Mouse (Mus musculus): ENCODE results near the gene Adamts6. TPM values are rescaled to one million over a fixed set of nuclear protein-coding genes. Genes with fewer than 3 reads are reported as not detected.

Gene Adamts6
- polyA plus RNA-seq (2015; fragmentation: Nextera tagmentation; extraction: Ambion mirVana), result 1.6 and 2.1 TPM in 2 replicates

GRCm38 (mm10) chr13:104287366-104288225 is at the start of gene Adamts6:
Gene Adamts6, plus strand, starts transcription at chr13:104287835.
- peak within 1 kb of the TSS; percentile 89 for H3K27ac ChIP-seq
- H3K4me3 ChIP-seq (replicated peaks), result peak within 1 kb of the TSS; percentile 50
- H3K4me2 ChIP-seq, result peak within 1 kb of the TSS; percentile 60
- peaks cover 7% of the 10 kb centered on the region; the same call in 1 of the 2 replicates for H3K4me1 ChIP-seq
- no peaks in the 10 kb centered on the region for H3K9me3 ChIP-seq
- H3K9ac ChIP-seq, result peak within 1 kb of the TSS; percentile 1; the same call in 1 of the 2 replicates
- H3K36me3 ChIP-seq, result no peaks in the 10 kb centered on the region
- no peak for ATAC-seq (ENCODE audit: insufficient read depth, low FRiP score, low read depth)
- WGBS, result under 1% methylated on average over 23 of the region's 23 CpGs
- H3K27me3 ChIP-seq (replicated peaks), result no peaks in the 10 kb centered on the region

- no peak overlapping the region for H3K4me2 ChIP-seq
- WGBS, result 91% methylated on average over 3 of the region's 3 CpGs
Measured at GRCm38 (mm10) chr13:104258997-104259396, 28.6 kb upstream of the Adamts6 start.

GRCm38 (mm10) chr13:104285031-104285431 is 2.6 kb upstream of the Adamts6 start:
- Histone ChIP-seq H3K27me3 (replicated peaks) (no peaks in the 10 kb centered on the region), H3K36me3 (no peaks in the 10 kb centered on the region), H3K4me2 (peak overlapping the region; percentile 60; the same call in 1 of the 2 replicates), H3K9ac (no peak overlapping the region), H3K4me1 (peaks cover 7% of the 10 kb centered on the region; the same call in 1 of the 2 replicates), H3K27ac (peak overlapping the region; percentile 74; the same call in 1 of the 2 replicates), H3K4me3 (replicated peaks) (no peak overlapping the region), H3K9me3 (no peaks in the 10 kb centered on the region)
- 5% methylated on average over 2 of the region's 2 CpGs for WGBS
- no peak for ATAC-seq (ENCODE audit: insufficient read depth, low FRiP score, low read depth)

More at GRCm38 (mm10) chr13:104258997-104259396, 28.6 kb upstream of the Adamts6 start:
- Histone ChIP-seq H3K4me1 (no peaks in the 10 kb centered on the region), H3K4me3 (replicated peaks) (no peak overlapping the region), H3K36me3 (no peaks in the 10 kb centered on the region), H3K9ac (no peak overlapping the region), H3K9me3 (no peaks in the 10 kb centered on the region), H3K27ac (no peak overlapping the region), H3K27me3 (replicated peaks) (no peaks in the 10 kb centered on the region)
- no peak for ATAC-seq (ENCODE audit: insufficient read depth, low FRiP score, low read depth)

DNA sequence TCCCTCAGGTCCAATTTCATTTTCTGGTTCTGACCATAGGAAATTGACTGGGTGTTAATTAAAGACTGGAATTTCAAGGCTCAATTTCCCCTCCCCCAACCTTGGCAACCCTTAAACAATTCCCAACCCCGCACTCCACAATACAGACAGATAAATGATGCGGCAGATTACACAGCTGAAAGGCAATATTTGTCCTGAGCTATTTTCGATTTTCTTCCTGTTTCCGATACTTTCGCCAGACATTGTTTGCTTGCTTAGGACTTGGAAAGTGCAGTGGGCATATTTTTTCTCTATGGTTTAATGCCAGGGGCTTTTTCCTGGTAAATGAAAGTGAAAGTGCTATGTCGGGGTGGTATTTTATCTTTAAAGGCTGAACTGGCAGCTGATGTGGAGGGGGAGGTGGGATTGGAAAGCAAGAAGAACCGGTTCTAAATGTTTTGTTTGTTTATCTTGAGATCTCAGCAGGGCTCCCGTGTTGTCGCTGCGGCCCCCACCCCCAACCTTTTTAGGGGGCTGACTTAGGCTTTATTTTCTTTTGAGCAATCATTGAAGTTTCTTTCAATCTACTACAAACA is 1.8 kb upstream of the Adamts6 start:
- H3K36me3 ChIP-seq, result no peaks in the 10 kb centered on the region
- peak overlapping the region; percentile 9; the same call in 1 of the 2 replicates for H3K9ac ChIP-seq
- ATAC-seq (ENCODE audit: insufficient read depth, low FRiP score, low read depth), result 0 out of 2 replicates have a peak, but pooled peaks have one; percentile 10
- H3K4me3 ChIP-seq (replicated peaks), result peak overlapping the region; percentile 50
- WGBS, result 2% methylated on average over 10 of the region's 10 CpGs
- H3K4me1 ChIP-seq, result peaks cover 7% of the 10 kb centered on the region; the same call in 1 of the 2 replicates
- peak overlapping the region; percentile 60 for H3K4me2 ChIP-seq
- peak overlapping the region; percentile 74 for H3K27ac ChIP-seq
- H3K9me3 ChIP-seq, result no peaks in the 10 kb centered on the region
- H3K27me3 ChIP-seq (replicated peaks), result no peaks in the 10 kb centered on the region

GRCm38 (mm10) chr13:104286336-104286735 is 1.3 kb upstream of the Adamts6 start:
- H3K27me3 ChIP-seq (replicated peaks), result no peaks in the 10 kb centered on the region
- no peaks in the 10 kb centered on the region for H3K36me3 ChIP-seq
- H3K9ac ChIP-seq, result no peak overlapping the region
- peak overlapping the region; percentile 89 for H3K27ac ChIP-seq
- ATAC-seq (ENCODE audit: insufficient read depth, low FRiP score, low read depth), result no peak
- no peaks in the 10 kb centered on the region for H3K9me3 ChIP-seq
- peaks cover 7% of the 10 kb centered on the region; the same call in 1 of the 2 replicates for H3K4me1 ChIP-seq
- H3K4me3 ChIP-seq (replicated peaks), result peak overlapping the region; percentile 50
- peak overlapping the region; percentile 60 for H3K4me2 ChIP-seq
- 0% methylated on average over 4 of the region's 4 CpGs for WGBS

- no peaks in the 10 kb centered on the region for H3K27me3 ChIP-seq (replicated peaks)
- H3K4me3 ChIP-seq (replicated peaks), result peak overlapping the region; percentile 50
- H3K27ac ChIP-seq, result peak overlapping the region; percentile 89
- no peak overlapping the region for H3K9ac ChIP-seq
- WGBS, result 0% methylated on average over 10 of the region's 10 CpGs
- ATAC-seq (ENCODE audit: insufficient read depth, low FRiP score, low read depth), result peak; percentile 88
- H3K36me3 ChIP-seq, result no peaks in the 10 kb centered on the region
- peaks cover 7% of the 10 kb centered on the region; the same call in 1 of the 2 replicates for H3K4me1 ChIP-seq
- H3K9me3 ChIP-seq, result no peaks in the 10 kb centered on the region
- H3K4me2 ChIP-seq, result peak overlapping the region; percentile 60
Measured at GRCm38 (mm10) chr13:104286897-104287309, 732 bp upstream of the Adamts6 start.

DNA sequence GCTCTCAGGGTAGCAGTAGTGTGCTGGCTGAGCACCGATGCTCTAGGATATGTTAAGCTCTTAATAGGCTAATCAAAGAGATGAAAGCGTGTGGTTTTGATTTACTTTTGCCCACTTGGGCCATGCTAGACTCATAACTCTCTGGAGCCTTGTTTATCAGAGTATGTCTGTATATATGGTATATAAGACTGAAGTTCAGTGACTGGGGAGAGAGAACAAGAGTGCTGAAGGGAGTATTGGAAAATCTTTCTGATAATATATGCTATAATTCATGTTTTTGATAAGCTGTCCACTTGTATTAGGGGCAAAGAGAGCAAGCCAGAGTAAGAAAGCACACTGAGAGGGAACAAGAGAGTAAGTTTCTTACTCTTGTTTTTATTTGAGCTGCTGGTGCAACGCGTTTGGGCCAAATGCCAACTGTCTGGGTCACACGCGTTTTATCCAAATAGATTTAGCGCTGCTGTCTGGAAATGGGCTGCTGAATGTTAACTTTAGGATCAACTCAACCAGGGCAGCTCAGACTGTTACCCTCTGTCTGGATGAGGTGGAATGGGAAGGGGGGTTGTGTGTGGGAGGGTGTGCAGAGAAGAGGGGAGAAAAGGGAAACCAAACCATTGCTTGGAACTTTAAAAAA is 708 bp downstream of the Adamts6 start:
- Histone ChIP-seq H3K27ac (peak overlapping the region; percentile 89), H3K4me3 (replicated peaks) (peak overlapping the region; percentile 50), H3K4me1 (peaks cover 7% of the 10 kb centered on the region; the same call in 1 of the 2 replicates), H3K27me3 (replicated peaks) (no peaks in the 10 kb centered on the region), H3K4me2 (peak overlapping the region; percentile 60), H3K9ac (no peak overlapping the region), H3K9me3 (no peaks in the 10 kb centered on the region), H3K36me3 (no peaks in the 10 kb centered on the region)
- WGBS, result 0% methylated on average over 7 of the region's 7 CpGs
- ATAC-seq (ENCODE audit: insufficient read depth, low FRiP score, low read depth), result 0 out of 2 replicates have a peak, but pooled peaks have one; percentile 44

GRCm38 (mm10) chr13:104289176-104289575 is 1.5 kb downstream of the Adamts6 start:
- ATAC-seq (ENCODE audit: insufficient read depth, low FRiP score, low read depth), result no peak
- no peaks in the 10 kb centered on the region for H3K27me3 ChIP-seq (replicated peaks)
- no peak overlapping the region for H3K4me2 ChIP-seq
- no peak overlapping the region for H3K4me3 ChIP-seq (replicated peaks)
- H3K4me1 ChIP-seq, result peaks cover 7% of the 10 kb centered on the region; the same call in 1 of the 2 replicates
- no peak overlapping the region for H3K9ac ChIP-seq
- no peaks in the 10 kb centered on the region for H3K36me3 ChIP-seq
- H3K9me3 ChIP-seq, result no peaks in the 10 kb centered on the region
- no peak overlapping the region for H3K27ac ChIP-seq

DNA sequence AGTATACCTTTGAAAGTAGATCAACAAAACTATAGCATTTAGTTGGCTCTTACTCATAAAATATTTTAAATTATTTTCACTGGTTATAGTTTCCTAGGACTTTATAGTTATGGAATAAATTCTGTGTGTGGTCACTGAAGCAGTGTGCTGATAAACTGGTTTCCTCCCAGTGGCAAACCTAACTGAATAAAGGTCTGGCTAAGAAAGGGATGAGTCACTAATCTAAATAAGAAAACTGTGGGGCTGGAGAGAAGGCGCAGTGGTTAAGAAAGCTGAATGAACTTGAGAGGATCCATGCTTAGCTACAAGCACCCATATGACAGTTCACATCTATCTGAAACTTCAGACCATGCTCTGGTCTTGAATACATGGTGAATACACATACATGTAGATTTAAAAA is 7.8 kb downstream of the Adamts6 start:
- H3K27ac ChIP-seq, result no peak overlapping the region
- H3K4me3 ChIP-seq (replicated peaks), result no peak overlapping the region
- H3K36me3 ChIP-seq, result no peaks in the 10 kb centered on the region
- H3K4me2 ChIP-seq, result no peak overlapping the region
- H3K9ac ChIP-seq, result no peak overlapping the region
- no peaks in the 10 kb centered on the region for H3K27me3 ChIP-seq (replicated peaks)
- H3K4me1 ChIP-seq, result no peaks in the 10 kb centered on the region
- no peak for ATAC-seq (ENCODE audit: insufficient read depth, low FRiP score, low read depth)
- 93% methylated on average over 1 of the region's 1 CpGs for WGBS
- H3K9me3 ChIP-seq, result no peaks in the 10 kb centered on the region

DNA sequence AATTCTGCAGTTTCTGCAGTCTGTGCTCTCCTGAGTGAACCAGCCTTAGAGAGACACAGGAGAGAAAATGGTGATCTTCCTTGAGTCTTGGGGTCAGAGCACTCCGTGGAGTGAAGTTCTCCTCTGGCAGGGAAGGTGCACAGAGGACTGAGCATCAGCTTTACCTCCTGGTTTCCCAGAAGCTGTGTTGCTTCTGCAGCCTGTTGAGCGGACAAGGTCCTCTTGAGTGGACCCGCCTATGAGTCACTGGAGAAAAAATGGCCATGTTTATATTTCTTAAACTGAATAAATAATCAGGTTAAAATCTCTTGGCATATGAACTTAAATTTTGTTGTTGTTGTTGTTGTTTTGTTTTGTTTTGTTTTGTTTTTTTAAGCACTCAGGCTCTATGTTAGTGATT is 41.7 kb downstream of the Adamts6 start:
- no peaks in the 10 kb centered on the region for H3K36me3 ChIP-seq
- no peak overlapping the region for H3K27ac ChIP-seq
- no peaks in the 10 kb centered on the region for H3K4me1 ChIP-seq
- H3K27me3 ChIP-seq (replicated peaks), result no peaks in the 10 kb centered on the region
- ATAC-seq (ENCODE audit: insufficient read depth, low FRiP score, low read depth), result no peak
- H3K4me2 ChIP-seq, result no peak overlapping the region
- H3K9me3 ChIP-seq, result no peaks in the 10 kb centered on the region
- no peak overlapping the region for H3K9ac ChIP-seq
- 82% methylated on average over 3 of the region's 3 CpGs for WGBS
- H3K4me3 ChIP-seq (replicated peaks), result no peak overlapping the region

DNA sequence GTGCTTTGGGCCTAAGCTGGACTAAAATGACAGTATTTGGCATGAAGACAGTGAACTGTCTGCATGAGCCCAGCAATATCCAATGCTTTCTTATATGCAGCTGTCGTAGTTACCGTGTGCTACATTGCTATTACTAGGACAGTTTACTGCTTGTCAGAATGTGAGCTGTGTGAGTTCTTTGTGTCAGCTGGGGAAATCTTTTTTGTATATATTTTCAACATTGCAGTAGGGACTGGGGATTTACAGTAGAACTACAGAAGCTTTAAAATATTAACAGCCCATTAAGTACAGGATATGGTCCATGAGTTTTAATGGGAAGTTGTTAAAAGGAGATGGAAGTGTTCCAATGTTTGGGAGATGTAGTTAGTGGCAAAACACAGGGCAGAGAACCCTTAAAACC is 42.1 kb downstream of the Adamts6 start:
- Histone ChIP-seq H3K27me3 (replicated peaks) (no peaks in the 10 kb centered on the region), H3K9me3 (no peaks in the 10 kb centered on the region), H3K4me2 (no peak overlapping the region), H3K36me3 (no peaks in the 10 kb centered on the region), H3K27ac (no peak overlapping the region), H3K4me3 (replicated peaks) (no peak overlapping the region), H3K9ac (no peak overlapping the region), H3K4me1 (no peaks in the 10 kb centered on the region)
- 58% methylated on average over 2 of the region's 2 CpGs for WGBS
- peak; percentile 27; the same call in 1 of the 2 replicates for ATAC-seq (ENCODE audit: insufficient read depth, low FRiP score, low read depth)
